Mouse (Mus musculus): ENCODE data around the gene Mzf1. TPM values are rescaled to one million over a fixed set of nuclear protein-coding genes. Genes with fewer than 3 reads are reported as not detected.

The Mzf1 gene
- total RNA-seq, 2 experiments from 2014 or later: 0.51 to 0.92 TPM

DNA sequence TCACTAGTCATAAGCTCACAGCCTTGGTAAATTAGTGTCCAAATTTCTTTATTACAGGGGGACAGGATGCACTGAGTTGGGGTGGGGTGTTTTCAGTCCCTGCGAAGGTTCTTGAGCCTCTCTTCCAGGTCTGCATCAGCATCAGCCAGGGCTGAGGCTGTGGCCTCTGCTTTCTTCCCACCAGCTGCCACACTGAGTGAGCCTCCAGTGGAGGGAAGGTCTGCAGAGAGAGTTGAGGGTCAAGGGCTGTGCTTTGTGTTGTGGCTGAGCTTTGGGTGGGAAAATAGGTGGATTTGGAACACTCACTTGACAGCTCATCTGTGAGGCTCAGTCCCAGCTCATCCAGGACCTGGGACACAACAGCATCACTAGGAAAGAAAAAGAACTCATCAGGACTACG lies 22.6 kb downstream of the Mzf1 start:
- no peak overlapping the region for H3K4me3 ChIP-seq
- no peak overlapping the region for H3K27ac ChIP-seq
- TF ChIP-seq CTCF (IDR thresholded peaks at IDR 0.05): no peak
- DNase-seq: no peak
- intact Hi-C loops (cut with DNase I): no loop called here

DNA sequence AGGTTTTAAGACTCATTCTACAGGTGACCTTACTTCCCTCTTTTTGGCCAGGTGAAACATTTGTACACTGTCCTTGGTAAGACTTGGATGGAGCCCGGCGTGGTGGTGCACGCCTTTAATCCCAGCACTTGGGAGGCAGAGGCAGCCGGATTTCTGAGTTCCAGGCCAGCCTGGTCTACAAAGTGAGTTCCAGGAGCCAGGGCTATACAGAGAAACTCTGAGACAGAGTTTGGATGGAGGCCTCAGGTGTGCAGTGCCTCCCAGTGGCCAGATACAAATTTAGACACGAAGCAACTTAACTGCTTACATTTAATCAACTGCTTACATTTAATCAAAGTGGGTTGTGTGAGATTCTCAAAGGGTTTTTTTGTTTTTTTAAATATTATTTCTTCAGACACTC lies 23.5 kb downstream of the Mzf1 start:
- TF ChIP-seq CTCF (IDR thresholded peaks at IDR 0.05): peak; percentile 49
- intact Hi-C loops (cut with DNase I): no loop called here
- DNase-seq: no peak
- H3K4me3 ChIP-seq: no peak overlapping the region
- no peak overlapping the region for H3K27ac ChIP-seq

GRCm38 (mm10) chr7:13028986-13029385 lies 25.6 kb downstream of the Mzf1 start:
- DNase-seq: no peak
- intact Hi-C loops (cut with DNase I): no loop called here
- TF ChIP-seq CTCF (IDR thresholded peaks at IDR 0.05): no peak
- Histone ChIP-seq H3K4me3 (no peak overlapping the region), H3K27ac (no peak overlapping the region)

DNA sequence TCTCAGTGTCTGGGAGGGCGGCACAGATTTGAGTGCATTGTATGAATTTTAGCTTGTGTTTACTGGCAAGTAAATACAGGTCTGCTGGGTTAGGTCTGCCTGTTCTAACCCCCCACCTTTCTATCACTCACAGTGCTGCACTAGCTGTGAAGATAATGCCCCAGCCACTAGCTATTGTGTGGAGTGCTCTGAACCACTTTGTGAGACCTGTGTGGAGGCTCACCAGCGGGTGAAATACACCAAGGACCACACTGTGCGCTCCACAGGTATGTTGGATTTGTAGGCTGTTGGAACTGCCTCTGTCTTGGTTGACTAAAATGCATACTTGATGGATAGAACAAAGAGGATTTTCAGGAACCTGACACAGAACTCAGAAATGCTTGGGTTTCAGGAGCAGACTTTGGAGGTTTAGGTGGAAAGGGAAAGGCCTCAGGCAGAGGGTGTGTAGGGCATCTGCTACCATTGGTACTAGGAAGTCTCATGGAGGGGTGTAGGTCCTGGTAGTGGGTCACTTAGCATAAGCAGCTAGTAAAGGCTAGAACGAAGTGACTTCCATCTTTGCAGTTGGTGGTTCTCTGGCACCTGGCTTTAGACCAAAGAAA lies 29.0 kb downstream of the Mzf1 start:
- no peak for DNase-seq
- Histone ChIP-seq H3K27ac (peak overlapping the region; percentile 99), H3K4me3 (peak overlapping the region; percentile 97)
- intact Hi-C loops (cut with DNase I): no loop called here
- no peak for TF ChIP-seq CTCF (IDR thresholded peaks at IDR 0.05)

GRCm38 (mm10) chr7:13024805-13025204 lies 29.8 kb downstream of the Mzf1 start:
- peak overlapping the region; percentile 97 for H3K4me3 ChIP-seq
- peak; percentile 80 for DNase-seq
- peak; percentile 34 for TF ChIP-seq CTCF (IDR thresholded peaks at IDR 0.05)
- peak overlapping the region; percentile 99 for H3K27ac ChIP-seq
- intact Hi-C loops (cut with DNase I): loop anchor here (5.0 kb wide), 1 partner anchor 48 kb away; the partner anchor contains the start of gene Zfp446

DNA sequence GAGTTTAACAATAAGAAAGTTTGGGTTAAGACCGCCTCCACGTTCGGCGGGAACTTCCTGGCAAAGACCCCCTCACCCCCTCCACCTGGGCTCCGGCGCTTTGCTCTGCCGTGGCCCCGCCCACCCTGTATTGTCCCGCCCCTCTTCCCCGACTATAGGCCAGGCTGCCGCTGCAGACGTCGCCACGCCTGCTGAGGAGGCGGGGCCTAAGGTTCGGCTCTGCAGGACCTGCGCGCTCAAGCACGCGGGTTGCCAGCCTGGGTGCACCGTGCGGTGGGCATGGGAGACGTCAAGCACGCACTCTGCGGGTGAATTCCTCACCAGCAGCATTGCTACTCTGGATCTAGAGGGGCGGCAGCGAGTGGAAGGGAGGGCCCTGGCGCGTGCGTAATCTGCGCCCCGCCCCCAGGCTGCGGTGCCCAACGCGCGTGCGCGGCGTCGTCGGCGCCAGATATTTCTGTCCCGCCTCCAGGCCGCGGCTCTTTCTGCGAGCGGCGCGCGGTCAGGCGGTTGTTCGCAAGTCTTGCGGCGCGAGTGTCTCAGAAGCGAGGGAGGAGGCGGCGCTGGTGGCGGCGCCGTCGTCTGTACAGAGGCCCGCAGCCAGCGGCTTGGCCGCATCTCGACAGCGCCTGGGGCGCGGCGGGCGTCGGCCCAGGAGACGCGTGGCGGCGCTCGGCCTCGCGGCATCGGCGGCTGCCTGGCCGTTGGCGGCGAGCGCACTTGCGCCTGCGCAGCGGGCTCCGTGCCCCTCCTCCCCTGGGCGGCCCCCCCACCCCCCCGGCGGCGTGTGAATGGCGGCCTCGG lies 30.4 kb downstream of the Mzf1 start:
- intact Hi-C loops (cut with DNase I): loop anchor here (5.0 kb wide), 1 partner anchor 47 kb away; the partner anchor contains the start of gene Zfp446
- peak overlapping the region; percentile 99 for H3K27ac ChIP-seq
- TF ChIP-seq CTCF (IDR thresholded peaks at IDR 0.05): no peak
- peak; percentile 94 for DNase-seq
- H3K4me3 ChIP-seq: peak overlapping the region; percentile 97

DNA sequence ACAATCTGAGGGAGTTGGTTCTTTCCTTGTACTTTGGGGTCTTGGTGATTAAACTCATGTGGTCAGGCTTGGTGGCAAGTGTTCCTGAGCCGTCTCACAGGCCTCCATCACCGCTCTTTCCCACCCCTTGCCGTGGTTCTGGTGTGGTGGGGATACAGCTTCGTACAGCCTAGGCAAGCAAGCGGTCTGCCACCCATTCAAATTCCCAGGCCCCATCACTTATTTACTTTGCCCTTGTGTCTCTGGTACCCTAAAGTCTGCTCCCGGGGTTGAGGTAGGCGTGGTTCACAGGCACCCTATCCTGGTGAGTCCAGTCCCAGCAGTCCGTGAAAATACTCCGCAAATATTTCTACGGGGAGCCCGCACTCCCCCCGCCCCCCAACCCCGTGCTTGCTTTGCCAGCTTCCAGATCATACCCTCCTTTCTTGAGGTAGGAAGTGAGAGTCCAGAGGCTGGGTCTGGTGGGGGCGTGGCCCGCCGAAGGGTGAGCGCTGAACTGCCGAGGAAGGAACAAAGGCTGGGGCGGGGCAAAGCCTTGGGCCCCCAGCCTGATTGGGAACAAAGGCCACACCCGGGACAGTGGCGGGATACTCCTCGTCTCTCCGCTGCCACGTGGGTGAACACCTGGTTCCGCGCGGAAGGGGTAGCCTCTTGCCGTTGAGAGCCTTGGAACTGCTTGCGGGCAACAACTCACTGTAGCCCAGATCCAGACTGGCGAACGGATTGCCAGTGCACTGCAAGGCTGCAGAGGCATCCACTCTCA lies 31.6 kb downstream of the Mzf1 start:
- H3K27ac ChIP-seq: peak overlapping the region; percentile 99
- H3K4me3 ChIP-seq: peak overlapping the region; percentile 97
- DNase-seq: peak; percentile 68
- no peak for TF ChIP-seq CTCF (IDR thresholded peaks at IDR 0.05)
- intact Hi-C loops (cut with DNase I): loop anchor here (5.0 kb wide), 1 partner anchor 46 kb away; the partner anchor contains the start of gene Zfp446

DNA sequence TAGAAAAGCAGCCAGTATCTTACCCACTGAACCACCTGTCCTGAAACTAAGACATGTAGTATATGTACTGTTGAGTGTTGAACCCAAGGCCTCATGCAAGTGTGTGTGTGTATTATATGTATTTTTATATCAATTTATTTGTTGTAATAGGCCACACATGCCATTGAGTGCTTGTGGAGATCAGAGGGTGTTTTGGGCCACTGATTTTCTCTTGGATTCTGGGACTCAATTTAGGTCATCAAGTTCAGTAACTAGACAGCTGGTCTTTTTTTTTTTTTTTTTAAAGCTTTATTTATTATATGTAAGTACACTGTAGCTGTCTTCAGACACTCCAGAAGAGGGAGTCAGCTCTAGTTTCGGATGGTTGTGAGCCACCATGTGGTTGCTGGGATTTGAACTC lies 39.3 kb downstream of the Mzf1 start:
- Histone ChIP-seq H3K4me3 (no peak overlapping the region), H3K27ac (no peak overlapping the region)
- no peak for TF ChIP-seq CTCF (IDR thresholded peaks at IDR 0.05)
- intact Hi-C loops (cut with DNase I): no loop called here
- no peak for DNase-seq

GRCm38 (mm10) chr7:13014275-13014839 lies 40.2 kb downstream of the Mzf1 start:
- H3K4me3 ChIP-seq: no peak overlapping the region
- no peak for DNase-seq
- TF ChIP-seq CTCF (IDR thresholded peaks at IDR 0.05): no peak
- intact Hi-C loops (cut with DNase I): no loop called here
- H3K27ac ChIP-seq: no peak overlapping the region

DNA sequence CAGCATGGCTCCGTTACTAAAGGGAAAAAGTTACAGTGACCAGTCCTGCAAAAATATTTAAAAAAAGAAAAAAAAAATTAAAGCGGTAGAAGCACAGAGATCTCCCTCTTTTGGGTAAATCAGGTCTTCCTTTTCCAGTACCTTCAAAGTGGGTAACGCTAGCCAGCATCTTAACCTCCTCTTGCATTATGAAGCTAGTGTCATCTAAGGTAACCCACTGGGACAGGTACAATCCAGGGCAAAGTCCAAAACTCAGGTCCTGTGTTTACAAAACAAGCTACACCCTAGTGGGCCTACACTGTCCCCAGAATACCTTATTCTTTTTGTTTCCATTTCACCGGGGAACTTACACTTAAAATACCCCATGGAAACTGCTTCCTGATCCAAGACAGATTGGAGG lies 40.9 kb downstream of the Mzf1 start:
- intact Hi-C loops (cut with DNase I): no loop called here
- DNase-seq: no peak
- no peak overlapping the region for H3K27ac ChIP-seq
- no peak overlapping the region for H3K4me3 ChIP-seq
- no peak for TF ChIP-seq CTCF (IDR thresholded peaks at IDR 0.05)

DNA sequence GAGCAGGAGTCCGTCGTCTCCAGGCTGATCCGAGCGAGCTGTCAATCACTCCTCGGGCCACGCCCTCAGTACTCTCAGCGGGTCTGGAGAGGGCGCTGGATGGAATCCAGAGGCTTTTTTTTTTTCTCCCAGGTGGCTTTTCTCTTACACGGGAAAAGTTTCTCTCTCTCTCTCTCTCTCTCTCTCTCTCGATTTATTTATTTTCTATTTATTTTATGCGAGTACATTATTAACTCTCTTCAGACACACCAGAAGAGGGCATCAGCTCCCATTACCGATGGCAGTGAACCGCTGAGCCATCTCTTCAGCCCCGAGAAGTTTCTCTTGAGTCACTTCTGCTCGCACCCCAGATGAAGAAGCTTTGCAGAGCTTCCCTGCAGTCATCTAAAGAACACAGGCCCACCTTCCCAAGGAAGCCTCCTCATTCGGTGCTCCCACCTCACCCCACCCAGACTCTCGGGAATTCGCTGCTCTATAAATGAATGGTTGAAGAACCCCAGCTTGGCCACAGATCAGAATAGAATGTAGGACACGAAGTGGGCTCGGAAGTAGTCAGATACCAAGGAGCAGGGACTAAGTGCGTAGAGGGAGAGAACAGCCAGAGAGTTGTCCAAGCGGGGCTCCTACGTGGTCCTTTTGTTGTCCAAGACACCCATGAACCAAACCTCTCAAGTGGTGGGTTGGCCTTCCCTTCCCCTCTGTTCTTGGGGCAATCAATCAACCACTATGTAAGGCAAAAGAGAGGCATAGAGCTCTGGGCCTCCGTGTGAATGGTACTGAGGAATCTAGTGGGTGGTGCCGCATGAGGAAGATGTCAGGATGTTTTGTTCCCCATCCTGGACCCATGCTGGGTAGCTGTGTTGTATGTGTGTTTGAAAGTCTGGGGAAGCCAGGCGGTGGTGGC lies 44.3 kb downstream of the Mzf1 start, which contains the start of gene Zbtb45:
TSS of gene Zbtb45 (minus strand) at position 30 of the 904 bp plus-strand sequence.
- peak within 1 kb of the TSS; percentile 80 for H3K4me3 ChIP-seq
- TF ChIP-seq CTCF (IDR thresholded peaks at IDR 0.05): no peak
- H3K27ac ChIP-seq: peak within 1 kb of the TSS; percentile 97
- intact Hi-C loops (cut with DNase I): no loop called here
- no peak for DNase-seq

Measured in gastrocnemius, adult 2 months (tissue).